Mouse (Mus musculus) erythroblast, embryonic 14.5 days (primary cell): Measurements from ENCODE around the gene Btbd10. TPM values are rescaled to one million over a fixed set of nuclear protein-coding genes. Genes with fewer than 3 reads are reported as not detected.

Source experiments
- H3K27me3 ChIP-seq: 2 replicates; pipeline ENCODE4 v1.6.1; 2012; ENCODE audit warnings: inconsistent platforms; ENCODE audit not compliant: control insufficient read depth
- H3K36me3 ChIP-seq: 2 replicates; pipeline ENCODE4 v1.6.1; 2012; ENCODE audit warnings: mild to moderate bottlenecking, inconsistent platforms; ENCODE audit not compliant: control insufficient read depth
- H3K4me1 ChIP-seq: 2 replicates; pipeline ENCODE4 v1.6.1; 2012; ENCODE audit warnings: inconsistent platforms; ENCODE audit not compliant: control insufficient read depth
- H3K4me3 ChIP-seq: replicated peaks from 2 replicates; pipeline ENCODE3; 2012; ENCODE audit warnings: moderate library complexity, mild to moderate bottlenecking, inconsistent platforms
- H3K9me3 ChIP-seq: 2 replicates; pipeline ENCODE4 v1.6.1; 2012; ENCODE audit warnings: low read length, inconsistent platforms, mixed read lengths; ENCODE audit not compliant: control insufficient read depth
- GATA1 ChIP-seq: IDR thresholded peaks from 2 replicates; pipeline ENCODE4 v1.6.1; 2012; ENCODE audit warnings: low read length, inconsistent platforms, mixed read lengths
- TAL1 ChIP-seq: IDR thresholded peaks from 3 replicates; pipeline ENCODE4 v1.6.1; 2012; ENCODE audit warnings: low read length, inconsistent platforms, mixed read lengths
- polyA plus RNA-seq: library from polyadenylated mRNA; stranded (reverse); fragments of >175 nt; gene quantifications from 2 replicates; pipeline ENCODE4 v1.2.3, GENCODE M21; 2012

Gene Btbd10
- polyA plus RNA-seq, 1 experiment, result 1.3 TPM

- no peaks in the 10 kb centered on the region for H3K36me3 ChIP-seq
- no peaks in the 10 kb centered on the region; the same call in 1 of the 2 replicates for H3K27me3 ChIP-seq
- no peak overlapping the region for H3K4me3 ChIP-seq
- peaks cover 26% of the 10 kb centered on the region for H3K4me1 ChIP-seq
- no peak for TF ChIP-seq GATA1
- TF ChIP-seq TAL1, result no peak
- no peaks in the 10 kb centered on the region for H3K9me3 ChIP-seq
These were observed 3.5 kb upstream of the Btbd10 start for GRCm38 (mm10) chr7:113372682-113373081.

- Histone ChIP-seq H3K4me1 (peaks cover 31% of the 10 kb centered on the region), H3K9me3 (no peaks in the 10 kb centered on the region), H3K4me3 (peak overlapping the region; percentile 79), H3K36me3 (no peaks in the 10 kb centered on the region; the same call in 1 of the 2 replicates), H3K27me3 (no peaks in the 10 kb centered on the region; the same call in 1 of the 2 replicates)
- TF ChIP-seq GATA1, result no peak
- no peak for TF ChIP-seq TAL1
These were observed 588 bp upstream of the Btbd10 start for GRCm38 (mm10) chr7:113369620-113370340.

GRCm38 (mm10) chr7:113367440-113367839 is 1.8 kb downstream of the Btbd10 start:
- Histone ChIP-seq H3K27me3 (no peaks in the 10 kb centered on the region), H3K9me3 (no peaks in the 10 kb centered on the region), H3K4me3 (peak overlapping the region; percentile 79), H3K4me1 (peaks cover 31% of the 10 kb centered on the region), H3K36me3 (no peaks in the 10 kb centered on the region; the same call in 1 of the 2 replicates)
- no peak for TF ChIP-seq TAL1
- TF ChIP-seq GATA1, result no peak

- TF ChIP-seq TAL1 (peak; percentile 23; the same call in 1 of the 3 replicates), GATA1 (no peak)
These were observed 20.1 kb downstream of the Btbd10 start for GRCm38 (mm10) chr7:113349089-113349488.

GRCm38 (mm10) chr7:113347694-113348093 is 21.5 kb downstream of the Btbd10 start:
- TF ChIP-seq GATA1 (no peak), TAL1 (no peak)
- no peaks in the 10 kb centered on the region for H3K27me3 ChIP-seq
- H3K36me3 ChIP-seq, result no peaks in the 10 kb centered on the region
- no peaks in the 10 kb centered on the region for H3K9me3 ChIP-seq
- H3K4me3 ChIP-seq, result no peak overlapping the region
- peaks cover 8% of the 10 kb centered on the region for H3K4me1 ChIP-seq

More at GRCm38 (mm10) chr7:113349089-113349488, 20.1 kb downstream of the Btbd10 start:
- Histone ChIP-seq H3K27me3 (no peaks in the 10 kb centered on the region), H3K4me1 (peaks cover 8% of the 10 kb centered on the region), H3K36me3 (no peaks in the 10 kb centered on the region), H3K9me3 (no peaks in the 10 kb centered on the region), H3K4me3 (no peak overlapping the region)

GRCm38 (mm10) chr7:113347271-113347670 is 21.9 kb downstream of the Btbd10 start:
- Histone ChIP-seq H3K9me3 (no peaks in the 10 kb centered on the region), H3K4me1 (peaks cover 8% of the 10 kb centered on the region), H3K27me3 (no peaks in the 10 kb centered on the region), H3K36me3 (no peaks in the 10 kb centered on the region), H3K4me3 (no peak overlapping the region)
- TF ChIP-seq GATA1 (no peak), TAL1 (no peak)

- Histone ChIP-seq H3K36me3 (no peaks in the 10 kb centered on the region; the same call in none of the 2 replicates), H3K4me3 (no peak overlapping the region), H3K27me3 (no peaks in the 10 kb centered on the region), H3K4me1 (peaks cover 3% of the 10 kb centered on the region; the same call in 1 of the 2 replicates), H3K9me3 (no peaks in the 10 kb centered on the region)
- TF ChIP-seq TAL1 (no peak), GATA1 (no peak)
These were observed 33.9 kb downstream of the Btbd10 start for GRCm38 (mm10) chr7:113335250-113335649.

- Histone ChIP-seq H3K4me3 (no peak overlapping the region), H3K9me3 (no peaks in the 10 kb centered on the region), H3K36me3 (no peaks in the 10 kb centered on the region; the same call in none of the 2 replicates), H3K4me1 (peaks cover 3% of the 10 kb centered on the region; the same call in 1 of the 2 replicates), H3K27me3 (no peaks in the 10 kb centered on the region)
- no peak for TF ChIP-seq GATA1
- TF ChIP-seq TAL1, result no peak
These were observed 35.2 kb downstream of the Btbd10 start for GRCm38 (mm10) chr7:113334036-113334435.

- Histone ChIP-seq H3K4me1 (no peaks in the 10 kb centered on the region), H3K27me3 (no peaks in the 10 kb centered on the region), H3K36me3 (peaks cover 20% of the 10 kb centered on the region), H3K9me3 (no peaks in the 10 kb centered on the region), H3K4me3 (no peak overlapping the region)
- TF ChIP-seq TAL1 (no peak), GATA1 (no peak)
These were observed 49.1 kb downstream of the Btbd10 start for GRCm38 (mm10) chr7:113320128-113320527.
